Mouse (Mus musculus): ENCODE data around the gene Zcchc14.

The Zcchc14 gene

DNA sequence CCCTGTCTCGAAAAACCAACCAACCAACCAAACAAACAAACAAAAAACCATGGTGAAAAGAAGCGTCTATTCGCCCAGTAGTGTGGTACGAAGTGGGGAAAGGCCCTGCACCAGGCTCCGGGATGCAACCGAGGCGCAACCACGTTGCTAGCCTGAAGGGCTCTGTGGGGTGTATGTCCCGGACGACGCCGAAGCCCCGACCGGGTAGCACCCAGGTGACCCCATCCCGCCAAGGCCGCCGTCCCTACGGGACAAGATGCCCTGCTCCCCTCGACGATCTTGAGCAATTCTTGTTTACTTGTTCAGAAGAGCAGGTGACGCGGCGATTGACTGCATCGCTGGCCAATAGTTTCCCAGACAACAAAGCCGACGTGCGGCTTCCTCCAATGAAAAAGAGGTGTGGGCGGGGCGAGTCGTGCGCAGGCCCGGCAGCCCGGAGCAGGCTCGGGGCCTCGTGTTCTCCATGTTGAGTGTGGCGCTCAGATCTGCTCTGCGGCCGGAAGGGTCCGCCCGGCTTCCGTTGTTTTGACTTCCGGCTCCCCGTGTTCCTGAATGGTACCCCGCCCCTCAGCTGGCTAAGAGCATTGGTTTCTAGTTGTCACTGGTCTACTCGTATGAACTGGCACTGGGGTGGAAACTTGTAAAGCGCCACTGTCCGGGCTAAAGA, 67.4 kb downstream of the Zcchc14 start:
- peak; percentile 99 for DNase-seq (ENCODE audit: low read depth, low spot score)

DNA sequence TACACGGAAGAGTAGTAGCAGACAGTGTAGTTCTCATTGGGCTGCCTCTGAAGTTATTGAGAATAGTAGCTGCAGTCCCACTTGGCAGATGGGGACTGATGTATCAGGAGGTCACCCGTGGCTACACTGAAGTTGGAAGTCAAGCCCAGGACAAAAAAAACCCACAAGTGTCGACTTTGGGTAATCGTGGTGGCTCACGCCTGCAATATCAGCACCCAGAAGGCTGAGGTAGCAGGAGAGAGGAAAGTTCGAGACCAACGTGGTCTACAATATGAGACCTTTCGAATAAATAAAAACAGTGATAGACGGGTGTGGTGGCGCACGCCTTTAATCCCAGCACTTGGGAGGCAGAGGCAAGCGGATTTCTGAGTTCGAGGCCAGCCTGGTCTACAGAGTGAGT, 68.0 kb downstream of the Zcchc14 start:
- DNase-seq (ENCODE audit: low read depth, low spot score): no peak

DNA sequence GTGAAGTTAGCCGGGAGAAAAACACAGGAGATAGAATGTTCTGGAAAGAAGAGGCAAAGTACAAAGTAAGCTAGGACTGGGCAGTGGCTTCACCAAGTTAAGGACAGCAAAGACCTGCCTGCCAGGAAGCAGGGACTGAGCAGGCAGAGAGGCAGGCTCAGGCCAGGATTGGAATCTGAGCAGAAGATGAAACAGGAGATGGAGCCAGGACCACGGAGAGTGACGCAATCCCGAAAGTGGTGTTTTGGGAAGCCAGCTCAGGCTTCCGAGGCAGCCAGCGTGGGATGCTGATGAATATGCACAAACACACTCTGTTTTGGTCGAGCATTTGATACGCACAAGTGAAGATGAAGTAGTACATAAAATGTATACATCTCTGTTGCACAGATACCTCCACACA, 69.0 kb downstream of the Zcchc14 start:
- no peak for DNase-seq (ENCODE audit: low read depth, low spot score)

DNA sequence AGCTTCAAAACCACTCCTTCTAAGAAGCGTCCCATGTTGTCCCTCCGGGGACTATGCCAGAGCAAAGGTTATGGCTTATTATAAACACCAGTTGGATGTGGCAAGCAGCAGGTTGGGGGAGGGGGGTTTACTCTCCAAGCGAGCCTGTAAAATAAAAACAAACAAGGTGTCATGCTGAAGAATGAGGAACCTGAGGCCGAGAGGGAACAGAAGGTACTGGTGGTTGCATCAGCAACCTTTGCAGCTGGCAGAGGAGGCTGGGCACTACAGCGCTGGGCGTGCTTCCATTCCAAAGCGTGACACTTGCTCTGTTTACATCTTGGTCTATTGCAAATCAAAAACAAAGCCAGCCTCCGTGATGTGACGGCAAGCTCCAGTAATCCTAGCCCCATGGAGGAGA, 72.2 kb downstream of the Zcchc14 start:
- DNase-seq (ENCODE audit: low read depth, low spot score): no peak

DNA sequence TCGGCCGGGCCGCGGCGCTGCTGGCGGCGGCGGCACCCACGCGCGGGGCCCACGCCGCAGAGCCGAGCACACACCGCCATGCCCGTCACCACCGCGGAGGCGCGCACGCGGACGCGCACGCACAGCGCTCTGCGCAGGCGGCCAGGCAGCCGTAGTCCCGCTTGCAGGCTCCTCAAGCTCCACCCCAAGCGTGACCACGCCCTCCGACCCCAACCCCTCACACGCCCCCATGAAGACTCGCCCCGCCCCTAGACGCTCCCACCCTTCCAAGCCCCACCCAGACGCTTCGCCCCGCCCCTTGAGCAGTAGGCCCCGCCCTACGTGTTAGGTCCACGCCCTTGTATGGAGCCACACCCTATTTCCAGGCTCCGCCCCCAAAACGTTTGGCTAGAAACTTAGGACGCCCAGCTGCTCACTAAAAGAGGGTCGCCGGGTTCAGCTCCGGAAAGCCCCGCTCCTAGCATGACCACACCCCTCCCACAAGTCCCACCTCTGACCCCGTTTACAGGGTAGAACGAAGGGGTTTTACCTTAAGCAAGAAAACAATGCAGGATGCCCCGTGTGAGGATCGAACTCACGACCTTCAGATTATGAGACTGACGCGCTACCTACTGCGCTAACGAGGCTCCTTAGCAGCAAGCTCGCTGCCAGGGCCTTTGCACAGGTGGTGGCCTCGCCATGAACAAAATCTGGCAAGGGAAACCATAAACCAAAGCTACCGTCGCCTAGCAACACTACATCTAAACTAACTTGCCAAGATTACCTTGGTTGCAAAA, 73.8 kb downstream of the Zcchc14 start, which contains the start of gene Fbxo31:
Gene Fbxo31 (minus strand): TSS at position 131 of the 776 bp plus-strand sequence.
- peak; percentile 100 for DNase-seq (ENCODE audit: low read depth, low spot score)

DNA sequence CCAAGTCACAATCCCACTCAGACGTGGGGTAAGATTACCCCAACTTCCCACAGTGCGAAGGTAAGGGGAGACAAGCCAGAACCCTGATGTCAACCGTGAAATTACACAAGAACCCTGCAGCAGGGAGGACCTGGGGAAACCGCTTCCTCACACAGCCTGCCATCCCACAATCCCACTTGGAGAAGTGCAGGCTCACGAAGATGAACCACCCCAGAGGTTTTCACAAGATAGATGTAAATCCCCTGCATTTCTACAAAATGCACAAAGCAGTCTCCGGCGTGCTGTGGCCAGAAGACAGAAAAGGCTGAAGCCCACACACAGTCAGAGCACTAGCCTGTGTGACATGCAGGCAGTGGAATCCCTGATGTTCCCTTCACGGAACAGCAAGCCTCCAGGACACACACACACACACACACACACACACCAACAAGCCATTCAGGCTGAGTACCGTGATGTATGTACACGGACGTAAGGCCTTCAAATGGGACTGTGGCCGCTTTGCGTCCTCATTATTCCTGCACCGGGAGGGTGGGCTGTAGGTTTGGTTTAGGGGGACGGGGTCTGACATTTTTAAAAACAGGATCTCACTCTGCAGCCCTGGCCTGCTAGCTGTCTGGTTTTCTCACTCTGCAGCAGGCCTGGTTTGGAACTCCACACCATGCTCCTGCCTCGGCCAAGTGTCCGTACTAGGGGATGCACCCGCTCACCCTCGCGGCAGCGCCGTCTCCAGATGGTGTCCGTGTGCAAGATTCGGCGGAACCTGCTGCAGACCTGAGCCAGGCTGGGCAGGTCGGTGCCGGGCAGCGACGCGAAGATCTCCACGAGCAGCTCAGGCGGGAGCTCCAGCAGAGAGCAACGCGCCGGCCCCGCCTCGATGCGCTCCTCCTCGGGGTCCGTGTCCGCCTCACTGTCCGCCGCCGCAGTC, 74.7 kb downstream of the Zcchc14 start:
- DNase-seq (ENCODE audit: low read depth, low spot score): no peak

DNA sequence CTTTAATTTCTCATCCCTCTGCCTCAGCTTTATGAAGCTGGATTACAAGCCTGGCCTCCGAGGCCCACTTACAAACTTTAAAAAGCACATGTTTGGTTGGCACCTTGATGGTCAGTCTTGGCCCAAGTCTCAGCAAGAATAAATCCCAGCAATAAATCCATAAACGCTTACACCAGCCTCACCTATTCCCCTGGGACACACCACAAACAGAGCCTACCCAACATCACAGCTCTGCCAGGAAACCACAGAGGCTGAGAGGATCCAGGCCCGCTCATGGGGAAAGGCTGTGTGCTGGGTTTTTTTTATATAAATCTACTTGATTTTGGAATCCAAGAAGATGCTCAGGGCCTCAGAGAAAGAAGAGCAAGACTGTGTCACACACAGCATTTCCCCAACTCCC, 77.0 kb downstream of the Zcchc14 start:
- DNase-seq (ENCODE audit: low read depth, low spot score): no peak

DNA sequence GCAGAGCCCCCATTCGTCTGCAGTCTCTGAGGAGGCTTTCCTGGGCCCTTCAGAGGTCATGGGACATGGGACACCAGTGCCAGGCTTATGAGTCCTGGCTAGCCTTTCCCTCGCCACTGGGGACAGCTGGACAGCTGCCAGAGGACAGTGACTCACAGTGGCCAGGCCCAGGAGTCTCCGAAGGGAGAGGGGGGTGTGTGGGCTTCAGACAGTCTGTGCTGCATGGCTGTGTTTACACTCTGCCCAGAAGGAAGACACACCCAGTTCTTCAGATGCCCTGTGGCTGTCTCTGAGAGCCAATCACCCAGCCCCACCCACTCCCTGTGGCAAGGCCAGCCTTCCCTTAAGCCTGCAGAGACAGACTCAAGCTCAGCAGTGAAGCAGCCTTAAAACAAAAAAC, 79.4 kb downstream of the Zcchc14 start:
- DNase-seq (ENCODE audit: low read depth, low spot score): no peak

DNA sequence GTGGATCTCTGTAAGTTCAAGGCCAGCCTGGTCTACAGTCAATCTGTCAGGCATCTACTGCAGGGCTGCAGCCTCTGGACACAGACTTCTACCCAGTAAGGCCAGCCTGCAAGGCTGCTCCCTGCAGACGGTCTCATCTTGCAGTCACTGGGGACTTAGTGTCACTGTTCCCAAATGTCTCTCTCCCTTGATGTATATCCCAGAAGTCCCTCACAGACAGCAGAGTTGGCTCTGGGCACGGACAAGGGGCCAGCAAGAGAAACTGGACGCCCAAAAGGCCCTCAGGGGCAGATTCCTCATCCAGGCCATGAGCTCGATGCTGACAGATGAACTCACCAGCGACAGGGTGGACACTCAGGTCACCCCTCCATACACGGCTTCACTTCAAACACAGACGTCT, 80.6 kb downstream of the Zcchc14 start:
- no peak for DNase-seq (ENCODE audit: low read depth, low spot score)

DNA sequence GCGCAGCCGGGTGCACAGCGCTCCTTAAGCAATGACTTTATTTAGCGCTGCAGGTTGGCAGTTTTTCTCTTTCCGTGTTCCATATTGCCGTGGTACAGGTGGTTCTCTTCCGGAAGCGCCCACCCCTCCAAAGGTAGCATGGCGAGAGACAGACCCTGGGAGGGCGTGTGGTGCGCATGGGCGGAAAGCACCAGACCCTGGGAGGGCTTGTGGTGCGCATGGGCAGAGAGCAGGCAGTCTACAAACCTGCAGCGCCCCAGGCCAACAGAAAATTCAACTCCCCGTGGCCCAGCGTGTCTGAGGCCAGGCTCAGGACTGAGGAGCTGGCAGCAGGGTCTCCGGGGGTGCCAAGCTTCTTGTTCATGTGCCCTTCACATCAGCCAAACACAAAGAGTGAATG, 81.9 kb downstream of the Zcchc14 start:
- DNase-seq (ENCODE audit: low read depth, low spot score): peak; percentile 86

DNA sequence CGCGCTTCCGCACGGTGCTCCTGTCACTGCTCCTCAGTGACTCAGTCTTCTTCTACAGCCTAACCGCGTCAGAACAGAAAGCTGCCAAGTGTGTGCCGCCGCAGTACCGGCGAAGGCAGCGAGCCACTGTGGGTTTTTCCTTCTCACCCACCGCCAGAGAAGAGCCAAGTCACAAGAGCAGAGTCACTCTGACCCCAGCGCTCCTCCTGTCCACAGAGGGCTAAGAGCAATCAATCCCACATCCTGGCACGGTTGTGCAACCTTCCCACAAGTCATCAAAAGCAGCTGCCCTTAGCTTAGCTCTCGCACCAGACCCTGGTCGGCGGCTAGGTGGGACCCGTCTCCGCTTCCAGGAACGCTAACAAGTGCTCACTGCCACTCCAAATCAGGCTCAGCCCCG, 82.4 kb downstream of the Zcchc14 start:
- DNase-seq (ENCODE audit: low read depth, low spot score): no peak

DNA sequence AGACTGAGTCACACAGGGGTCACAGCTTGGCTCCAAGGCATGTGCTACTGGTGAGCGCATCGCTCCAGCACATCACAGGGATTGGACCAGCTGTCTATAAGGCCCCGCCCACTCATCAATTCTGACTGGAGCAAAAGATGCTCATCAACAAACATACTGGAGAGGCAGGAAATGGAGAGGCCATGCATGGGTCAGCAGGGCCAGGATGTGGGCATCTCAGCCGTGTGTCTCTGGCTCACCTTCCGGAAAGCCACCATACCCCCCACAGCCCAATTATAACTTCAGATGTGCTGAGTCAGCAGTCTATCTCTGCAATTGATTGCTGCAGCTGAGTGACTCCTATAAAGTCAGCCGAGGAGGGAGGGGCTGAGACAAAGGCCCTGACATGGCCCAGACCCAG, 84.4 kb downstream of the Zcchc14 start:
- no peak for DNase-seq (ENCODE audit: low read depth, low spot score)

DNA sequence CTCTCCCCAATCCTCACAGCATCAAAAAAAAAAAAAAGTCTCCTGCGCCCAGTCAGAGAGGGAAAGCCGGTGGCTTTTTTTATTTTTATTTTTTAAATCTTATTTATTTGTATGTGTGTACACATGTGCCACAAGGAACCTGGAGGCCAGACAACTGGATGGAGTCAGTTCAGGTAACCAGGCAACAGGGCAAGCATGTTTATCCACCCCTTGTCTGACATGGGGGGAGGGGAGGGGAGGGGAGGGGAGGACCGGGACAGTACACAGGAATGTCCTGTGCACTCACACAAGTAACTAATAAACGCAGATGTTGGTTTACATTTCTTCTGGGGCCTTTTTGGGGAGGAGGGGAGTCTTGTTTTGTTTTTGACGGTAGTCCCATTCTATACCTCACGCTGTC, 89.0 kb downstream of the Zcchc14 start:
- no peak for DNase-seq (ENCODE audit: low read depth, low spot score)

DNA sequence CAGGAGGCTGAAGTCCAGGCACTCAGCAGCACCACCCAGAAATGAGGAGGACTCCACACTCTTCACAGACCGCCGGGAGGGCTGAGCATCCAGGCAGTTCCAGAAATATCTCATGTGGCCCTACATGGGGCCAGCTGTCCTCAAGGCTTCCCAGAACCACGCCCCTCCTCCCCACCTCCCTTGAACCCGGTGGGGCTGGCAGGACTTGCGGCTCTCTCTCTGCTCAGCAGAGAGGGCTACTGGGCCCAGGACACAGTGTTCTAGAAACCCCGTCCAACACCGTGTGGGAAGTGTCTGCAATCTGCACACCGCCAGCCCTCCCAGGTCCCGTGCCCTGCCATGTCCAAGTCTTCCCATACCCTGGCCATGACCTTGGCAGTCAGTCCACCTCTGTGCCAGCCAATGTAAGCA, 89.8 kb downstream of the Zcchc14 start:
- DNase-seq (ENCODE audit: low read depth, low spot score): no peak

DNA sequence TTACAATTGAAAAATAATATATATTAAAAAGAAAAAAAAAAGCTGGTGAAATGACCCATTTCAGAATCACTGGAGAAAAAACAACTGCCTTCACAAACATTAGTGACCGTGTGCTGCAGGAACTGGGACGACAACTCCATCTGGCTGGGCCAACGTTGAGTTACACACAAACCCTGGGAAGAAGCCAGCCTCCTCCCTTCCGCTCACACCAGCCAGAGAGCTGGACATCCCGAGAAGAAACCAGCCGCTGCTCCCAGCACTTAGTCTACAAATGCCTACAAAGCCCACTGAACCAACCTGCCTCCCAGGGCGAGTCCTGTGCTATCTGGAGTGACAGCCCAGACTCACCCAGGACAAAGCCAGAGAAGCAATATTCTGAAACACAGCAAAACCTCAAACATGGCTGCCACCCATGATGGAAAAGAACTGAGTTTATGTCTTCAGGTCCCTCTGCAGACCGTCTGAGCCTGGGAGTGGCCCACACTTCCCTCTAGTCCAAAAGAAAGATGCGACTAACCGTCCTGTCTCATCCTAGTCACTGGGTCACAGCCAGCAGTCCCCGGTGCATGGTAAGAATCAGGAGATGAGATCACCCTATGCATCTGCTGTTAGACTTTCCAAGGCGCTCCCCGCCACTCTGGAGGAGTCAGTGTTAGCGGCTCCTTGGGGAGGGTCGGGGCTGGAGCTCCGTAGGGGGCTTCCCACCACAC, 90.9 kb downstream of the Zcchc14 start:
- no peak for DNase-seq (ENCODE audit: low read depth, low spot score)

DNA sequence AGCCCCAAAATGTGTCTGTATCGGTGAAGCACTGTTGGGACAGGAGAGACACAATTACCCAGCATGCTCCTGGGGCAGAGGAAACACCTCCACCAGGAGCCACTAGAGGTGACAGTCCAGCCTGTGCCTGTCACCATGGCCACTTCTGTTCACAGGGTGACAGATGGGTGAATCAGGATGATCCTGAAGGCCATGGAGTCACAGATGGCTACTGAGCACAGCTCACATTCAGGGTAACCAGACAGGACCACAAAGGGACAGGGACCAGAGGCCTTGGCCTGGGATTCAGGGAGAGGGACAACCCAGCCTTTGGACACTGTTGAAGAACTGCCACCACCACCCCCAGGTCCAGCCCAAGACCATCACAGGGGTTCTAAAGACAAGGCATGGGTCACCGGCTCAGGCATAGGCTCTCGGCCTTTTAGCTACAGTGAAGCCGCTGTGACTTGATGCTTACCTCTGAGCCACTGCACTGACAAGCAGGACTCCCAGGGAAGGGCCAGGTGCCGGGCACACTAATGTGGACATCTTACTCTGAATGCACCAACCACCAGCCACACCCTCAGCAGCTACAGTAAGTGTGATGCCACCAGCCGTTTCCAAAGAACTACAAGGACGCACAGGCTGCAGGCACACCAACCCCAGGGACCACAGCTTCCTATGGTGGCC, 92.1 kb downstream of the Zcchc14 start:
- DNase-seq (ENCODE audit: low read depth, low spot score): no peak

DNA sequence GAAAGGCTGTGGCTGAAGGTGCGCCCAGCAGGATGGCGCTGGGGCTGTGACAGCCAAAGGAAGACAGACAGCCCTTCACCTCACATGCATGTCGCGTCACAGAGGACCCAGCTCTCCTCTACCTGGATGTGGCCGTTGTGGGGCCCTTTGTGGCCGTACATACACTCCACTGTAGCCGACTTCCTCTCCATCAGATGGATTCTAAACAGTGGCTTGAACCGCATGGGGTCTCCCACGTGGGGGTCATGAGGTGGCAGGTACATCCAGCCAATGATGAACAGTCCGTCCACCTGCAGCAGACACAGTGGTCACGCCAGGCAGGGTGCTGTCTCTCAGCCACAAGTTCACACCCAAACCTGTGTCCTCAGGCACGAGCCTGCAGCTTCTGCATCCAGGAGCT, 92.9 kb downstream of the Zcchc14 start:
- no peak for DNase-seq (ENCODE audit: low read depth, low spot score)

DNA sequence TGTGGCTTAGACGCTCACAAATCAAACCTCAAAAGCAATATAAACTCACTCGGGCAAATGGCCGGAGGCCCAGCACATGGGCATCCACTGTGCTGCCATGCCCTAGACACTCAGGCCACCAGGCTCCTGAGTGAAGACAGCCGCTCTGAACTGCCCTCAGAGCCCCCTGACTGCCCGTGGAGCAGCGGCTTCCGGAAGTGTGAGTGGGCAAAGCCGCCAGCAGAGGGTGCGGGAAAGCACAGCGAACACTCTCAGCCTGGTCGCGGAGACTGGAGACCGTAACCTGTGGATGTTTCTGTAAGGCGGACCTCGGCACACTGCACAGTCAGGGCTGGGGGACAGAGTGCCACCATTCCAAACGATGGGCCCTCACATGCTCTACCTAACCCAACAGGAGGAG, 94.2 kb downstream of the Zcchc14 start:
- DNase-seq (ENCODE audit: low read depth, low spot score): peak; percentile 59

DNA sequence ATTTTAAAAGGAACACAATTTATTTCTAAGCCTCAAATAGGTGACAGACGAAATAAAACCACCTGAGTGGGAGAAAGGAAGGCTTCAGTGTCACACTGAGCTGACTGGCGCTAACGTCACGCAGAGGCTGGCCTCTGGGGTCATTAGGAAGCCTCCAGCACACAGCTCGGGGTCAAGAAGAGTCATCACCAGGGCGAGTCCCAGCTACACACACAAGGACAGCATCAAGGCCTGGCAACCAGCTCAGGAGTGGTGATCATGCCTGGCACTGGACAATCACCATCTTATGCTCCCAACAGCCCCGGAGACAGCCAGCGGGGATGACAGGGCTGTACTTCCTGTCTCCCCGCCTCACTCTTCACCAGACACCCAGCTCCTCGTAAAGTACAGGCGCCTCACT, 95.0 kb downstream of the Zcchc14 start:
- DNase-seq (ENCODE audit: low read depth, low spot score): no peak

DNA sequence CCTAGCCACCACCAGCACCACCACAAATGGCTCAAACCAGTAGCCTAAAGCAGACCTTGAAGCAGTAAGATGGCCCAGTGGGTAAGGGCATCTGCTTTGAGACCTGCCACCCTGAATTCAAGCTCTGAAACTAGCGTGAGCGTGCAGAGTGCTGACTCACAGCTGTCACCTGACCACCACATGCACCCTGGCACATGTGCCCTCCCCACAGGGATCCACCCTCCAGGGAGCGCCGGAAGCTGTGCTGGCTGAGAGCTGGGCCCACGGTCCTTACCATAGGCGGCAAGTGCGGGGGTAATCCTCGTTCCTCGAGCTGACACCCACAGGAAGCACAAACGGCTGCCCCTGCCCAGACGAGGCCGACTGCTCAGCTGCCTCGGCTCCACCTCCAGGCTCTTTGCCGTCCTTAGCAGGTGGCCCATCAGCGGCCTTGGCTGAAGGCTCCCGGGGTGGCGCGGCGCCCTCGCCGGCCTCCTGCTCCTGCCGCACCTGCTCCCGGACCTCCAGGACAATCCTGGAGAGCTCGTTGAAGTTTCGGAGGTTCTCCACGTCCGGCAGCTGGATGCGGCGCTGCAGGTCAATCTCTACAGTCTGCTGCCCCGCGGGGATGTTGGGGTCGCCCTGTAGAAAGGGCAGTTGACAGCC, 98.7 kb downstream of the Zcchc14 start:
- DNase-seq (ENCODE audit: low read depth, low spot score): no peak

DNA sequence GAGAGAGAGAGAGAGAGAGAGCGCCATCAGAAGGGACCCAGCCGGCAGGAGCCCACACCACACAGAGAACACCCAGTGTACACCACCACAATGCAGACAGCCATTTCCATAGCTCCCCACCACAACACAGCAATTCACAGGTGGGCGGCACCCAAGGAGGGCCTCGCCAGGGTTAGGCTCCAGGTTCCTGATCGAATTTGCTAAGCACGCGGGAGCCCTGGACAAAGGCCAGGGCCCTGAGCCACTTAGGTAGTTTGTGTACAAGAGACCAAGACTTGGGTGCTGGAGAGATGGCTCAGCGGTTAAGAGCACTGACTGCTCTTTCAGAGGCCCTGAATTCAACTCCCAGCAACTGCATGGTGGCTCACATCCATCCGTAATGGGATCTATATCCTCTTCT, 100.2 kb downstream of the Zcchc14 start:
- no peak for DNase-seq (ENCODE audit: low read depth, low spot score)
